Mouse (Mus musculus): ENCODE results near the gene Cfap57.

GRCm38 (mm10) chr4:118571441-118571840 is 49.1 kb downstream of the Cfap57 start:
- TF ChIP-seq POLR2A (IDR thresholded peaks at IDR 0.05; ENCODE audit: borderline replicate concordance, extremely low read depth, insufficient read depth, insufficient read length, poor library complexity, severe bottlenecking) (no peak), CTCF (IDR thresholded peaks at IDR 0.05; ENCODE audit: borderline replicate concordance, extremely low read depth, insufficient read depth, insufficient read length) (no peak)

Measured in brain, embryonic 14.5 days (tissue).